ENCODE assay signal across 23 mouse cellular contexts in the genomic region with DNA sequence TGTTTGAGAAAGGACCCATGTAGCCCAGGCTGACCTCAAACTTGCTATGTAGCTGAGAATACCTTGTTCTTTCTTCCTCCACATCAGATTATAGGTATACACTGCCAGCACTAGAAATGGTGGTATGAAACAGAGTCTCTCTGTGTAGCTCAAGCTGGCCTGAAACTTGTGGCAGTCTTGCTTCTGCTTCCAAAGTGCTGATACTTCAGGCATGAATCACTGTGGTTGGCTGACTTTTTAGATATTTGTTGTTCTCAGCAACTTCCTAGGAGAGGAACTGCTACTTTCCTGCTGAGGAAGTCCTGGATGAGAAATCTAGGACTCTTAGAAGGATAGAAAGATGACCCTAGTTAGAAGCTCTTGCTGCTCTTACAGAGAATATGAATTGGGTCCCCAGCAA. TPM values are rescaled to one million over a fixed set of nuclear protein-coding genes. Genes with fewer than 3 reads are reported as not detected.
"Had no signal": no experiment of that assay in that cellular context is flagged by ENCODE, and none has a peak within 500 bp of the region (broad histone marks: within the 10 kb centered on the region; RNA-seq: fewer than 3 reads in every experiment).

No protein-coding gene starts in this region.

- H3K9me3 ChIP-seq: kidney, embryonic 15.5 days; limb, embryonic 15.5 days; liver, embryonic 15.5 days; megakaryocyte, embryonic 14.5 days; neural tube, embryonic 13.5 days had no signal

- H3K9ac ChIP-seq: kidney, embryonic 15.5 days; limb, embryonic 15.5 days; liver, embryonic 15.5 days; lung, embryonic 14.5 days; neural tube, embryonic 13.5 days had no signal

- ATAC-seq: midbrain, embryonic 16.5 days had no signal

- H3K27me3 ChIP-seq: kidney, embryonic 15.5 days; limb, embryonic 15.5 days; liver, embryonic 15.5 days; megakaryocyte, embryonic 14.5 days; neural tube, embryonic 13.5 days had no signal

- H3K27ac ChIP-seq: kidney, embryonic 15.5 days; limb, embryonic 15.5 days; liver, embryonic 15.5 days; neural tube, embryonic 13.5 days; stomach, postnatal 0 days had no signal

- H3K4me3 ChIP-seq: kidney, embryonic 15.5 days; limb, embryonic 15.5 days; liver, embryonic 15.5 days; megakaryocyte, embryonic 14.5 days; neural tube, embryonic 13.5 days had no signal

- DNase-seq: kidney, adult 18-20 months; kidney, postnatal 14 days; layer of hippocampus, adult 9-11 months; layer of hippocampus, postnatal 36 days; lung, embryonic 14.5 days; lung, postnatal 10 days; lung, postnatal 4 days; retina, postnatal 1 day; right cerebral cortex, postnatal 14 days; thymus, adult 18-20 months; thymus, postnatal 14 days had no signal

- H3K4me2 ChIP-seq: kidney, embryonic 15.5 days; limb, embryonic 15.5 days; liver, embryonic 15.5 days; lung, embryonic 14.5 days; midbrain, embryonic 11.5 days; neural tube, embryonic 13.5 days had no signal

RNA-seq across cellular contexts. Expression of gene Gm21983, which starts 17.5 kb away (rescaled TPM):
- total RNA-seq: layer of hippocampus, adult 18-20 months; layer of hippocampus, postnatal 36 days; left cerebral cortex, adult 8-10 months; left cerebral cortex, postnatal 25 days had no signal
- polyA plus RNA-seq: kidney, embryonic 15.5 days; limb, embryonic 11.5 days; liver, embryonic 15.5 days; midbrain, embryonic 11.5 days; stomach, postnatal 0 days had no signal
